In the genomic region with DNA sequence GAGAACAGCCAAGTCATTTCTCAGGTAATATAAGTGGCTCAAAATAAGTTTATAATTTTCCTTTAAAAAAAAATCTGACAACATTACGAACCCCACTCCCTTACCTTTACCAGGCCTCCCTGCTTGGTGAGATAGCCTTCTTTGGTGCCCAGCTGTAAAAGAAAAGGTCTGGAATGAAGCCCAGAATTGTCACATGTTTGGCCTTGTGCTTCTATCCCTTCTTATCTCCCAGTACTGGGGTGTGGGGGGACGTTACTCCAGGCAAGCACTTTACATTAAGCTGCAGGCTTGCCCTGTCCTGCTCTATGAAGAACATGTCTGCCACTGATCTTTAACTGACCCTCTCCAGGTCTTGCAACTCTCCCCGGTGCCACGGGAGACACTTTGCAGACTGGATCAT, we compare ENCODE assay signal across 10 mouse cellular contexts. TPM values are rescaled to one million over a fixed set of nuclear protein-coding genes. Genes with fewer than 3 reads are reported as not detected.
DNase-seq lines count a peak whose midpoint lies in the region; ATAC-seq and TF ChIP-seq lines count a peak whose summit lies in the region.
"Had no signal": no experiment of that assay in that cellular context is flagged by ENCODE, and none has a peak within 500 bp of the region (broad histone marks: within the 10 kb centered on the region; RNA-seq: fewer than 3 reads in every experiment).

No protein-coding gene starts in this region.

- peaks cover 82% of the 10 kb centered on the region for H3K4me1 ChIP-seq in G1E (ENCODE audit: insufficient read depth, low read depth, low read length)
- H3K4me1 ChIP-seq in heart, embryonic 10.5 days = peaks cover 20% of the 10 kb centered on the region
- H3K4me1 ChIP-seq in liver, embryonic 14.5 days (replicated peaks; ENCODE audit: control insufficient read depth in 2 of 2, insufficient read depth in 2 of 2, low read length in 1 of 2) = peaks cover 39 to 50% of the 10 kb centered on the region in 2 experiments
- H3K4me1 ChIP-seq: limb, embryonic 15.5 days had no signal

- no peak overlapping the region for H3K4me3 ChIP-seq in G1E (ENCODE audit: low read depth, low read length)
- no peak overlapping the region for H3K4me3 ChIP-seq in heart, embryonic 10.5 days
- H3K4me3 ChIP-seq in liver, embryonic 14.5 days (ENCODE audit: insufficient read depth in 1 of 2, low read depth in 2 of 2, low read length in 2 of 2) = no peak overlapping the region
- H3K4me3 ChIP-seq: limb, embryonic 15.5 days had no signal

- H3K9me3 ChIP-seq in G1E (replicated peaks) = no peaks in the 10 kb centered on the region
- H3K9me3 ChIP-seq in heart, embryonic 10.5 days = no peaks in the 10 kb centered on the region
- H3K9me3 ChIP-seq in liver, embryonic 14.5 days (ENCODE audit: control insufficient read depth, low read length) = no peaks in the 10 kb centered on the region
- H3K9me3 ChIP-seq: limb, embryonic 15.5 days had no signal

- WGBS in heart, embryonic 10.5 days = 41% methylated on average over 4 of the region's 4 CpGs
- WGBS in liver, embryonic 14.5 days (ENCODE audit: insufficient replicate concordance) = 20% methylated on average over 4 of the region's 4 CpGs

- TF ChIP-seq EP300 in liver, embryonic 14.5 days (IDR thresholded peaks at IDR 0.05; ENCODE audit: low read depth) = peak; percentile 61; the same call in 1 of the 2 replicates

- no peak for TF ChIP-seq CTCF in G1E (IDR thresholded peaks at IDR 0.05; ENCODE audit: low read depth, low read length)
- TF ChIP-seq CTCF in liver, embryonic 14.5 days (IDR thresholded peaks at IDR 0.05; ENCODE audit: low read depth) = no peak

- H3K9ac ChIP-seq in liver, embryonic 14.5 days (replicated peaks) = peak overlapping the region; percentile 19; the same call in 1 of the 2 replicates
- H3K9ac ChIP-seq: limb, embryonic 15.5 days had no signal

- H3K36me3 ChIP-seq in G1E (replicated peaks) = peaks cover 79% of the 10 kb centered on the region
- H3K36me3 ChIP-seq in heart, embryonic 10.5 days = no peaks in the 10 kb centered on the region
- peaks cover 8% of the 10 kb centered on the region for H3K36me3 ChIP-seq in liver, embryonic 14.5 days (replicated peaks; ENCODE audit: control insufficient read depth, insufficient read depth, low read depth)
- H3K36me3 ChIP-seq: limb, embryonic 15.5 days had no signal

- H3K4me2 ChIP-seq in liver, embryonic 14.5 days (ENCODE audit: low read depth) = peak overlapping the region; percentile 51
- H3K4me2 ChIP-seq: limb, embryonic 15.5 days had no signal

- peak; percentile 57 for ATAC-seq in G1E (ENCODE audit: extremely low read depth, insufficient number of reproducible peaks, low FRiP score, poor library complexity, severe bottlenecking)
- peak; percentile 76 for ATAC-seq in liver, embryonic 14.5 days (ENCODE audit: insufficient read depth)

- no peaks in the 10 kb centered on the region for H3K27me3 ChIP-seq in G1E (ENCODE audit: insufficient read depth, low read length)
- no peaks in the 10 kb centered on the region for H3K27me3 ChIP-seq in heart, embryonic 10.5 days (ENCODE audit: insufficient read depth, poor library complexity, severe bottlenecking)
- H3K27me3 ChIP-seq in liver, embryonic 14.5 days (ENCODE audit: control insufficient read depth, insufficient read depth, low read length) = no peaks in the 10 kb centered on the region
- H3K27me3 ChIP-seq: limb, embryonic 15.5 days had no signal

- peak overlapping the region; percentile 70; the same call in 1 of the 2 replicates for H3K27ac ChIP-seq in heart, embryonic 10.5 days
- H3K27ac ChIP-seq in liver, embryonic 14.5 days = peak overlapping the region; percentile 63
- H3K27ac ChIP-seq: limb, embryonic 15.5 days had no signal

- no peak for DNase-seq in G1E (ENCODE audit: low spot score)
- peak; percentile 29 for DNase-seq in NIH3T3 (ENCODE audit: low read depth)
- DNase-seq in heart, embryonic 10.5 days (ENCODE audit: low spot score) = no peak
- DNase-seq in liver, embryonic 14.5 days (ENCODE audit: low read depth in 3 of 3, low spot score in 3 of 3) = peak in 1 of 3 experiments; percentile 62
- no peak for DNase-seq in left cerebral cortex, adult 11 months (ENCODE audit: low spot score)
- no peak for DNase-seq in right cerebral cortex, postnatal 36 days (ENCODE audit: low spot score in 2 of 2)
- DNase-seq in kidney, postnatal 4 days = no peak
- DNase-seq in left cerebral cortex, adult 8-10 months (ENCODE audit: low spot score in 2 of 2) = no peak
- DNase-seq: thymus, adult 2 months had no signal

RNA-seq across cellular contexts. Expression of a gene that starts 22.5 kb away (rescaled TPM):
- total RNA-seq in G1E (2014; fragmentation: Nextera tagmentation) (152 and 187 TPM in 2 replicates), G1E (2017) (233 and 234 TPM in 2 replicates)
- polyA plus RNA-seq in G1E (2012) = 27.0 and 38.4 TPM in 2 replicates
- polyA plus RNA-seq in heart, embryonic 10.5 days (2016; fragmentation: Nextera tagmentation; extraction: Ambion mirVana) = 99.2 and 100 TPM in 2 replicates
- 31.3 and 35.2 TPM in 2 replicates for polyA plus RNA-seq in liver, embryonic 14.5 days (2012; rRNA removed)
- 54.3 and 60.1 TPM in 2 replicates for polyA plus RNA-seq in liver, embryonic 14.5 days (2014; fragmentation: Nextera tagmentation; extraction: Ambion mirVana)
- 10 to 100 TPM; 62.0 to 71.8 (median 65.0) TPM for total RNA-seq in left cerebral cortex, adult 8-10 months (2022)

RNA-seq across cellular contexts. Expression of a gene that starts 40.6 kb away (rescaled TPM):
- total RNA-seq in G1E (2014; fragmentation: Nextera tagmentation) = 288 and 301 TPM in 2 replicates
- 438 and 441 TPM in 2 replicates for total RNA-seq in G1E (2017)
- polyA plus RNA-seq in G1E (2012) = 14.3 and 37.2 TPM in 2 replicates
- polyA plus RNA-seq in heart, embryonic 10.5 days (2016; fragmentation: Nextera tagmentation; extraction: Ambion mirVana) = 8.7 and 9.3 TPM in 2 replicates
- polyA plus RNA-seq in liver, embryonic 14.5 days (2012; rRNA removed) = 5.1 and 8.8 TPM in 2 replicates
- polyA plus RNA-seq in liver, embryonic 14.5 days (2014; fragmentation: Nextera tagmentation; extraction: Ambion mirVana) = 10.6 and 11.5 TPM in 2 replicates
- total RNA-seq in left cerebral cortex, adult 8-10 months (2022) = 1 to 10 TPM; 3.4 to 5.9 (median 4.7) TPM
